Mouse (Mus musculus) ES-E14 (cell line): ENCODE measurements around the gene Kat5.

Experiments
- CHD2 ChIP-seq: IDR thresholded peaks from 2 replicates; pipeline ENCODE4 v1.6.1; 2014; ENCODE audit warnings: mild to moderate bottlenecking, low read depth, low read length, inconsistent platforms
- HCFC1 ChIP-seq: IDR thresholded peaks from 2 replicates; pipeline ENCODE4 v1.6.1; 2012; ENCODE audit warnings: low read length, inconsistent platforms, borderline replicate concordance; ENCODE audit not compliant: insufficient read depth
- ZNF384 ChIP-seq: IDR thresholded peaks from 2 replicates; pipeline ENCODE4 v1.6.1; 2012; ENCODE audit warnings: low read depth, low read length, inconsistent platforms

DNA sequence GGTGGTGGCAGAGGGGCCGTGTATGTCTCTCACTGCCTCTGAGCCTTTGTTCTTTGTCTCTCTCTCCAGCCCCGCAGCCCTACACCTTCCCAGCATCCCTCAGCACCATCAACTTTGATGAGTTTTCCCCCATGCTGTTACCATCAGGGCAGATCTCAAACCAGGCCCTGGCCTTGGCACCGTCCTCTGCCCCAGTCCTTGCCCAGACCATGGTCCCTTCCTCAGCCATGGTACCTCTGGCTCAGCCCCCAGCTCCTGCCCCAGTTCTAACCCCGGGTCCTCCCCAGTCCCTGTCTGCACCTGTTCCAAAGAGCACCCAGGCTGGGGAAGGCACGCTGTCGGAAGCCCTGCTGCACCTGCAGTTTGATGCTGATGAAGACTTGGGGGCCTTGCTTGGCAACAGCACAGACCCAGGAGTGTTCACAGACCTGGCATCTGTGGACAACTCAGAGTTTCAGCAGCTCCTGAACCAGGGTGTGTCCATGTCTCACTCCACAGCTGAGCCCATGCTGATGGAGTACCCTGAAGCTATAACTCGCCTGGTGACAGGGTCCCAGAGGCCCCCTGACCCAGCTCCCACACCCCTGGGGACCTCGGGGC, 36.8 kb upstream of the Kat5 start:
- TF ChIP-seq HCFC1 (no peak), CHD2 (no peak), ZNF384 (no peak)
